Mouse (Mus musculus): Measurements from ENCODE around the gene Rpl29. TPM values are rescaled to one million over a fixed set of nuclear protein-coding genes. Genes with fewer than 3 reads are reported as not detected.

Rpl29 gene
- polyA plus RNA-seq, 1 experiment: 3.8 TPM

DNA sequence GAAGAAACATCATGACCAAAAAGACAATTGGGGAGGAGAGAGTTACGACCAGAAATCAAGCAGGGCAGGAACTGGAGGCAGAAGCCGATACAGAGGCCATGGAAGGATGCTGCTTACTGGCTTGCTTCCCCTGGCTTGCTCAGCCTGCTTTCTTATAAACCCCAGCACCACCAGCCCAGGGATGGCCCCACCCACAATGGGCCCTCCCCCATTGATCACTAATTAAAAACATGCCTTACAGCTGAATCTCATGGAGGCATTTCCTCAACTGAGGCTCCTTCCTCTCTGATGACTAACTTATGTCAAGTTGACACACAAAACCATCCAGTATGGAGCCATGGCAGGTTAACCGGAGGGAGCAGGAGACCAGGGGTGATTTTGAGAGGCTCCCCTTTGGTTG lies 29.4 kb upstream of the Rpl29 start:
- H3K4me1 ChIP-seq (ENCODE audit: control insufficient read depth): peaks cover 59% of the 10 kb centered on the region
- H3K27me3 ChIP-seq (ENCODE audit: control insufficient read depth): peaks cover 2% of the 10 kb centered on the region; the same call in 1 of the 2 replicates
- H3K9me3 ChIP-seq (ENCODE audit: control insufficient read depth, low read length): no peaks in the 10 kb centered on the region
- no peak overlapping the region for H3K4me3 ChIP-seq (replicated peaks)
- TF ChIP-seq GATA1 (IDR thresholded peaks at IDR 0.05; ENCODE audit: low read length) (no peak), TAL1 (IDR thresholded peaks at IDR 0.05; ENCODE audit: low read length) (no peak)
- H3K36me3 ChIP-seq (ENCODE audit: control insufficient read depth): no peaks in the 10 kb centered on the region

DNA sequence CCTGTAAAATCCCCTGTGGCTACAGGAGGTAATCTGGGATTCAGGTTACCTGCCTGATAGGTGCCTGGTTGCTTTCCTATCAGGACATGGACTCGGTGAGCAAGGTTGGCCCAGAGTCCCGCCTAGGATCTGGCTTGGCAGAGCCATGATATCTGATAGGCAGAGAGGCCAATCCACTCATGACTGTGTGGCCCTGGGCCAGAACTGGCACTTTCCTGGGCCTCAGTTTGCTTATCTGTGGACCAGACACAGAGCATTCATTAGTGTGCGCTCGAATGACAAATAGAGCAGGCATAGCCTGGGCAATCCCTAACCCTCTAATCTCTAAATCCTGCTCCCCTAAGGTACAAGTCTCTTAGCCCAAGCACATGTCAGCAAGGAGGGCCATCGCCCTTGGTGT lies 27.1 kb upstream of the Rpl29 start:
- no peak for TF ChIP-seq GATA1 (IDR thresholded peaks at IDR 0.05; ENCODE audit: low read length)
- no peak for TF ChIP-seq TAL1 (IDR thresholded peaks at IDR 0.05; ENCODE audit: low read length)
- H3K27me3 ChIP-seq (ENCODE audit: control insufficient read depth): peaks cover 6% of the 10 kb centered on the region
- H3K36me3 ChIP-seq (ENCODE audit: control insufficient read depth): no peaks in the 10 kb centered on the region
- H3K9me3 ChIP-seq (ENCODE audit: control insufficient read depth, low read length): no peaks in the 10 kb centered on the region
- peaks cover 55% of the 10 kb centered on the region for H3K4me1 ChIP-seq (ENCODE audit: control insufficient read depth)
- no peak overlapping the region for H3K4me3 ChIP-seq (replicated peaks)

DNA sequence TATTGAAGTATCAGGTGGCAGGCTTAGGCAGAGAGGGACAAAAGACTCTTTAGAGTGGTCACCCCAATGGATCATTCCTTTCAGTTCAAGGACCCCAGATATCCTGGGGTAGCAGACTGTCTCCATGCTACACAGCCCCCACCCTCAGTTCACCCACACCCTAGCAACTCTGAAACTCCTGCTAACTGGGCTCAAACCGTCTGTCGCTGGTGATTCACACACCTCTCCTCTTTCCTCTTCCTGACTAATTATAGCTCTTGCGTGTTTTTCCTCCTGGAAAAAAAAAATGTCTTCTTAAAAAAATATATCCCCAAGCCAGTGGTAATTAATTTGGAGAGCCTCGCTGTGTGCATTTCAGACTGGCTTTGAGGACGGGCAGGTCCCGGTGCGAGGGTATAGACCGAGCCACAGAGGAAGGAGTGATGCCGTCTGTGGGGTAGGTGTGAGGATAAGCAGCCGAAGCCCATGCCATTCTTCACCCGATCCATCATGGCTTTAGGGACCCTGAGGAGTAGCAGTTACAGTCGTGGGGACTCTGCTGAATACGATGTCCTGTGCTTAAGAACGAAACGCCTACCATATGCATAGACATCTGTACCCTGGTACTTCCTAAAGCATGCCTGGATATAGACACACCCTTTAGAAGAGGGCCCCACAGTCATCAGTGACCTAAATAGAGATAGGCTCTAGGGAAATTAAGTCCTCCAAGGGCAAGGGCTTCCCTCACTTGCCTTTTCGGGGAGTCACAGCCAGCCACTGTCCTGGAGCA lies 26.5 kb upstream of the Rpl29 start:
- Histone ChIP-seq H3K4me3 (replicated peaks) (no peak overlapping the region), H3K9me3 (ENCODE audit: control insufficient read depth, low read length) (no peaks in the 10 kb centered on the region), H3K27me3 (ENCODE audit: control insufficient read depth) (peaks cover 6% of the 10 kb centered on the region), H3K36me3 (ENCODE audit: control insufficient read depth) (no peaks in the 10 kb centered on the region), H3K4me1 (ENCODE audit: control insufficient read depth) (peaks cover 50% of the 10 kb centered on the region)
- TF ChIP-seq GATA1 (IDR thresholded peaks at IDR 0.05; ENCODE audit: low read length) (no peak), TAL1 (IDR thresholded peaks at IDR 0.05; ENCODE audit: low read length) (no peak)

DNA sequence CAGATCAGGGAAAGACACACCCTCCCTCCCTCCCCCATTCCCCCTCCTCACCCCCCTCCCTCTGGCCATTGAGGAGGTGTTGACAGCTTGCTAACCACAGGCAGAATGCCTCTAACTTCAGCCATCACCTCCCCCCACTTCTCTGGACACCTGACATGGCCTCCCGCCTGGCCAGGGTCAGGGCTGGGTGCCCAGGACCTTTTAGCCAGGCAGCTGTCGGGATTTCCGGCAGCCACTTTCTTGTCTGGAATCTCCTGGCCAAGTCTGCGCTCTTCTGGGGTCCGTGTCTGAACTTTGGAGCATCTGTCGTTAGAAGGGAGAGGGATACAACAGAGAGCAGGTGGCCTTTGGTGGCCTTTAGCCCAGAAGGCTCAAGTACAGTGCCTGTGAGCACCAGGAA lies 24.0 kb upstream of the Rpl29 start:
- peaks cover 6% of the 10 kb centered on the region for H3K27me3 ChIP-seq (ENCODE audit: control insufficient read depth)

DNA sequence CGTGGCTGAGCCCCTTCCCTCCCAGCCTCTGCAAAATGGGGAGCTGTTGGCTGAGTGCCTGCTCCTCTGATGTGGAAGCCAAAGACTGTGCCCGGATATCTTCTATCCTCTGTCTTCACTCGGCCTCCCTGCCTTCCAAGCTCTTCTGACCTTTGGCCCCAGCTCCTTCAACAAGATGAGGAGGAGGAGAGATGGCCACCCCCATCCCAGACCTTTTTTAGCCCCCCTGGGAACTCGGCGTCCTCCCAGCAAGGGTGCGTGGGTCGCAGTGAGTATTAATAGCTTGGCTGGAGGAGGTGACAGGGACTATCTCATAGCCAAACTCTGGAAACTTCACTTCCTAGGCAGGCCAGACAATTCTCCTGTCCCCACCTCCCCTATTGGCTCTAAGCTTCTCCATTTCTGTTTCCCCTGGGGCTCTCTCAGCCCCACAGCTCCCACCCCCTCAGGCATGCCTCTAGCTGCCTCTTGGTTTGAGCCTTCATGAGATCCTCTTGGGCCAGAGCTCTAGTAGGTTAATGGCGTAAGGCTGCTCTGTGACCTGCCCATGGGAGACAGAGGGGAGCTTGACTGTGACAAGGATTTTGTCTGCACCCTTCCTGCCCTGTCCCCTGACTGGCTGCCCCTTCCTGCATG lies 22.7 kb upstream of the Rpl29 start:
- H3K4me1 ChIP-seq (ENCODE audit: control insufficient read depth): peaks cover 22% of the 10 kb centered on the region
- no peak for TF ChIP-seq GATA1 (IDR thresholded peaks at IDR 0.05; ENCODE audit: low read length)
- TF ChIP-seq TAL1 (IDR thresholded peaks at IDR 0.05; ENCODE audit: low read length): no peak
- peaks cover 4% of the 10 kb centered on the region; the same call in 1 of the 2 replicates for H3K27me3 ChIP-seq (ENCODE audit: control insufficient read depth)
- H3K4me3 ChIP-seq (replicated peaks): no peak overlapping the region
- H3K9me3 ChIP-seq (ENCODE audit: control insufficient read depth, low read length): peaks cover 3% of the 10 kb centered on the region; the same call in 1 of the 2 replicates
- H3K36me3 ChIP-seq (ENCODE audit: control insufficient read depth): no peaks in the 10 kb centered on the region

More for the DNA sequence above, 24.0 kb upstream of the Rpl29 start:
- Histone ChIP-seq H3K4me3 (replicated peaks) (no peak overlapping the region), H3K36me3 (ENCODE audit: control insufficient read depth) (no peaks in the 10 kb centered on the region), H3K4me1 (ENCODE audit: control insufficient read depth) (peaks cover 28% of the 10 kb centered on the region), H3K9me3 (ENCODE audit: control insufficient read depth, low read length) (peaks cover 3% of the 10 kb centered on the region; the same call in 1 of the 2 replicates)
- TF ChIP-seq TAL1 (IDR thresholded peaks at IDR 0.05; ENCODE audit: low read length) (no peak), GATA1 (IDR thresholded peaks at IDR 0.05; ENCODE audit: low read length) (no peak)

DNA sequence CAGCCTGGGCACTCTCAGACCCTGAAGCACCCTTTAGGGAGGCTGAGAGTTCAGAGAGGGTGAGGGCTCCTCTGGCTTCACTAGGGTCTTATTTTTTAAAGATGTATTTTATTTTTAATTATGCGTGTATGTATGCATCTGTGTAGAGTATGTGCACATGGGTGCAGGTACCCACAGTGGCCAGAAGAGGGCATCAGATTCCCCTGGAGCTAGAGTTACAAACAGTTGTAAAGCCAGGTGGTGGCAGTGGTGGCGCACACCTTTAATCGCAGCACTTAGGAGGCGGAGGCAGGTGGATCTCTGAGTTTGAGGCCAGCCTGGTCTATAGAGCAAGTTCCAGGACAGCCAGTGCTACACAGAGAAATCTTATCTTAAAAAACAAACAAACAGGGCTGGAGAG lies 20.2 kb upstream of the Rpl29 start:
- H3K9me3 ChIP-seq (ENCODE audit: control insufficient read depth, low read length): peaks cover 3% of the 10 kb centered on the region; the same call in 1 of the 2 replicates
- peaks cover 4% of the 10 kb centered on the region; the same call in 1 of the 2 replicates for H3K27me3 ChIP-seq (ENCODE audit: control insufficient read depth)
- no peak for TF ChIP-seq GATA1 (IDR thresholded peaks at IDR 0.05; ENCODE audit: low read length)
- no peak for TF ChIP-seq TAL1 (IDR thresholded peaks at IDR 0.05; ENCODE audit: low read length)
- no peak overlapping the region for H3K4me3 ChIP-seq (replicated peaks)
- H3K36me3 ChIP-seq (ENCODE audit: control insufficient read depth): no peaks in the 10 kb centered on the region
- peaks cover 5% of the 10 kb centered on the region for H3K4me1 ChIP-seq (ENCODE audit: control insufficient read depth)

DNA sequence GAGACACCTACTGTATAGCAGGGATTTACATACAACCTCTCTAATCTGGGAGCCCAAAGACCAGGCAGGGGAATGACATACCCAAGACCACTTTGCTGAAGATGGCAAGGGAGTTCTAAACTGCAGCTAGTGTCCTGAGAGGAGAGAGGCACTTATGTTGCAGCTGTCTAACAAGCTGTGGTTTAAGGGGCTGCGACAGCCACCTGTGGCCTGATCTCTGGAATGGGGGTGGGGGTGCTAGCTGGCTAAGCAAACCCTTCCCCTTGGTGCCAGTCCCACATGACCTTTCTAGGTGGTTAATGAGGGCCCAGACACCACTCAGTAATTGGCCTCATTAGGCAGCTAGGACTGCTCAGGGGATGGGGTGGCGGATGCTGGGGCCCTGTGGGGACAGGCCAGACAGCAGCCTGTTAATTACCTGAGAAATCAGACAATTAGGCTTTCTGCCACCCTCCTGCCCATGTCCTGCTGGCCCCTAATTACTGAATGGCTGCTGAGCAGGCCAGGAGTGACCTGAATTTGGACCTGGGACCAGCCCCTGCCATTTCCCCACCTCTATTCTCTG lies 19.1 kb upstream of the Rpl29 start:
- peaks cover 5% of the 10 kb centered on the region for H3K4me1 ChIP-seq (ENCODE audit: control insufficient read depth)
- TF ChIP-seq TAL1 (IDR thresholded peaks at IDR 0.05; ENCODE audit: low read length) (no peak), GATA1 (IDR thresholded peaks at IDR 0.05; ENCODE audit: low read length) (no peak)
- H3K27me3 ChIP-seq (ENCODE audit: control insufficient read depth): peaks cover 4% of the 10 kb centered on the region; the same call in 1 of the 2 replicates
- H3K9me3 ChIP-seq (ENCODE audit: control insufficient read depth, low read length): peaks cover 3% of the 10 kb centered on the region; the same call in 1 of the 2 replicates
- no peaks in the 10 kb centered on the region for H3K36me3 ChIP-seq (ENCODE audit: control insufficient read depth)
- no peak overlapping the region for H3K4me3 ChIP-seq (replicated peaks)

DNA sequence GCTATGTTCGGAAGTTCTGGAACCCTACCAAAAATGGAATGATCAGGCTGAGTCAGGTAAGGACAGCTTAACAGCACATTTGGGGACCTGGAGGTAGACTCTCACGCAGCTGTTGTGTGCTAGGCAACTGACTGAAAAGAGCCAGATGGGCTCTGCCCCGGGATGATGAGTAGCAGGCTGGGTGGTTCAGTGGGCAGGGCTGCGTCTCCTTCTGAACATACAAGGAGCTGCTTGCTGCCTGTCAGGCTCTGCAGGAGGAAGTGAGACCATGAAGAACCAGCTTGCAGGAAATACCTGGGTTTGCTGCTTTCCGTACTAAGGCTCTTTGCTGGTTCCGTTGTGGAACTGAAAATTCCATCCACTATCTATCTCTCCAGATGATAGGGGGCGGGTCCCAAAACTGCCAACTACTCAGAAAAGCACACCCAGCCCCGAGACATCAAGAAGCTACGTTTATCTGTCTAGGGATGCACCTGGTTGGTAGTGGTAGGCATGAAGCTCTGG lies 18.1 kb upstream of the Rpl29 start:
- peaks cover 5% of the 10 kb centered on the region for H3K4me1 ChIP-seq (ENCODE audit: control insufficient read depth)
- no peak for TF ChIP-seq TAL1 (IDR thresholded peaks at IDR 0.05; ENCODE audit: low read length)
- TF ChIP-seq GATA1 (IDR thresholded peaks at IDR 0.05; ENCODE audit: low read length): no peak
- H3K36me3 ChIP-seq (ENCODE audit: control insufficient read depth): no peaks in the 10 kb centered on the region
- H3K27me3 ChIP-seq (ENCODE audit: control insufficient read depth): peaks cover 4% of the 10 kb centered on the region; the same call in 1 of the 2 replicates
- H3K9me3 ChIP-seq (ENCODE audit: control insufficient read depth, low read length): peaks cover 3% of the 10 kb centered on the region; the same call in 1 of the 2 replicates
- H3K4me3 ChIP-seq (replicated peaks): no peak overlapping the region

DNA sequence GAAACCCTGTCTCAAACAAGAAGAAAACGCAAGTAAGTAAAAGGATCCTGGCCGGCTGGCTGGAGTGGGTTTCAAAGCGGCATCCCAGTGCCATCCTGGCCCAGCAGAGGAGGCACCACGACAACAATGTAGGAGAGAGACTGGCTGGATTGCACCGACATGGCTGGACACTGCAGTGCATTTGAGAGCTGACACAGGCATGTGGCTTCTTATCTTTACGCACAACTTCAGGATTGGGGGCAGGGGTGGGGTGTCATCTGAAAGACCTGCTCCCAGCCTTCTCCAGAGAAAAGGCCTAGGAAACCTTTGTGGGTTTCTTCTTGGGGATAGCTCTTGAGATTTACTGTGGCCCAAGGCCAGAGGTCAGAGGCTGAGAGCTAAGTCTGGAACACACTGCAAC lies 17.5 kb upstream of the Rpl29 start:
- peaks cover 4% of the 10 kb centered on the region; the same call in 1 of the 2 replicates for H3K27me3 ChIP-seq (ENCODE audit: control insufficient read depth)
- no peak overlapping the region for H3K4me3 ChIP-seq (replicated peaks)
- H3K36me3 ChIP-seq (ENCODE audit: control insufficient read depth): no peaks in the 10 kb centered on the region
- H3K9me3 ChIP-seq (ENCODE audit: control insufficient read depth, low read length): peaks cover 3% of the 10 kb centered on the region; the same call in 1 of the 2 replicates
- no peak for TF ChIP-seq TAL1 (IDR thresholded peaks at IDR 0.05; ENCODE audit: low read length)
- H3K4me1 ChIP-seq (ENCODE audit: control insufficient read depth): peaks cover 5% of the 10 kb centered on the region
